Mouse (Mus musculus) left cerebral cortex, postnatal 14 days (tissue): ENCODE data around the gene Ankrd16. TPM values are rescaled to one million over a fixed set of nuclear protein-coding genes. Genes with fewer than 3 reads are reported as not detected.
A peak's percentile ranks its signal among the peaks of the same experiment; 100 is the strongest.

Experiments
- DNase-seq, 2 experiments: peaks; one replicate each; pipeline ENCODE4 v3.0.0; 2021 to 2022; ENCODE audit warnings: low spot score in 2 of 2, mixed read lengths in 1 of 2
- intact Hi-C: fragments of 180-260 bp; cut with DNase I; formaldehyde crosslinking; loops from one replicate; pipeline ENCODE4 v1.15.1; 2025
- total RNA-seq, 2 experiments: library from RNA; stranded (reverse); gene quantifications; 2 replicates each; pipeline ENCODE4 v1.2.3; 2021

Gene Ankrd16
- total RNA-seq, 2 experiments from 2014 or later = 64.0 to 66.9 TPM

DNA sequence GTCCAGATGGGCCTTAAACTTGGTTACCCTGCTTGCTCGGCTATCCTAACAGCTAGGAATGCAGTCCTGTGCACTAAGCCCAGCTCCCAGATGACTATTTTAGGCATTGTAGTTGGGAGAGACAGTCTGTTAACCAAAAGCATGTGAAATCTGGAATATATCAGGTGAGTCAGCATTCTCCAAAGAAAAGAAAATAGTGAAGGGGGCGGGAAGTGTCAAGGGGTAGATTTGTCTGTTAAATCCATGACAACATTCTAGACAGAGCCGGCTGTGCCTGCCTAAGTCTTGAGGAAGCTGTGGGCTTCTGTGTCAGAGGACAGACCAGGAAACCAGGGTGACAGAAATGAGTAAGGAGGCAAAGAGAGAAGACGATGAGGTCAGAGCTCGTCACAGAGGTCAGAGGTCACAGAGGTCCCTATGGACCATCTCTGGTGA is 20.3 kb downstream of the Ankrd16 start:
- intact Hi-C loops = no loop called here
- peak in 1 of 2 experiments; percentile 39 for DNase-seq

DNA sequence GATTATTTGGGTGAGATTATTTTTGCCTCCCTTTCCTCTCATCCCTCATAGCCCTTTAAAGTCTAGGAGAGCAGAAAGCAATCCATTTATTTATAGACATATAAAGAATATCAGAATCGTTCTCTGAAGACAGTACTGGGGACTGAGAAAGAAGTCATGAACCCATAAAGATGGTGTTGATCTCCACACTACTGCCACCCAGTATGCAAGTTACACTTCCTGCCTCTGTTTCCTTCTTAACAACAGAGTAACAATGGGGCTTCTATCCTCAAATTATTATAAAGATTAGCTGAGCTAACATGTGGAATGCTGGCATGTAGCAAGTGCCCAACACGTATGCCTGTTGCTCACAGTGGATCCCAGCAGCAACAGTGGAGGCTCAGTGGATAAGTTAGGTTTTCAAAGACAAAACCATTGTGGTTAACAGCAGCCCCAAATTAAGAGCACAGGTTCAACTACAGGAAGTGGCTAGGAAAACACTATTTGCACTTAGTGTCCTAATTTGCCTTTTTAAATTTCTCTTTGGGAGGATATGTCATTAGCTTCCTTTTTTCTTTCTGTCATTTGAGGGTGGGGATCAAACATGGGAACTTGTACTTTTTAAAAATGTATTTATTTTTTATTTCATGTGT is 23.7 kb downstream of the Ankrd16 start:
- DNase-seq = no peak
- intact Hi-C loops = no loop called here

Other genes starting within 250 kb of the Ankrd16 start
- gene Pfkfb3, start 223.8 kb upstream of the Ankrd16 start, total RNA-seq = 10 to 100 TPM; 18.1 to 28.5 TPM
- gene Rbm17, start 173.7 kb upstream of the Ankrd16 start, total RNA-seq = 10 to 100 TPM; 81.9 to 87.6 TPM
- gene Gm17490, start 151.6 kb upstream of the Ankrd16 start, total RNA-seq = not detected
- under 1 TPM; 0.11 to 0.13 TPM for gene Il2ra, start 135.1 kb upstream of the Ankrd16 start, total RNA-seq
- gene Il15ra, start 72.6 kb upstream of the Ankrd16 start, total RNA-seq = 1 to 10 TPM; 3.8 to 6.9 TPM
- gene Fbh1, start 294 bp upstream of the Ankrd16 start, total RNA-seq = 10 to 100 TPM; 83.2 to 94.7 TPM